Mouse (Mus musculus): ENCODE results near the gene Gm49776. TPM values are rescaled to one million over a fixed set of nuclear protein-coding genes. Genes with fewer than 3 reads are reported as not detected.
"Not testable (repeated sequence)": the region's sequence is repeated elsewhere in the genome, so short reads cannot be mapped to it uniquely, and the experiment has no call there.

The Gm49776 gene
- polyA plus RNA-seq (2015; fragmentation: Nextera tagmentation; extraction: Ambion mirVana), result 5.1 TPM in 1 of 2 replicates, not detected in the other

DNA sequence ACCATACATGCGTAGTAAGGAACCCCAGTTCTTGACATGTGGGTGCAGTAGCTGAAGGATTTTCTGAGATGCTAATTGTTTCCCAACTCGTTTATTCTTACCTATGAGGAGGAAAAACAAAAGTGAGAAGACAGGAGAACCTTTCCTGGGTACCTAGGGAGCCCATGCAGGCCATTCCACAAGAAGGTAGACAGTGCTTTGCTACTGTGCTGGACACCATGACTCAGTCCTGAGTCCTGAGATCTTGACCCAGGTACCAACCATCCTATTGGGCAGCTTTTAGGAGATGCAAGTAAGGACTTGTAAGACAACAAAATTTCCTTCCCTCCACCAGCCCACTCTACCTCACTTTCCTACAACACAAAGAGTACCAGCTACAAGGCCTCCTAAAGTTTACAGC is at the start of gene Gm49776:
Gene Gm49776, minus strand, starts transcription at position 101 of the 400 bp plus-strand sequence.
- Histone ChIP-seq H3K9ac (no peak within 1 kb of the TSS), H3K9me3 (no peaks in the 10 kb centered on the region)

DNA sequence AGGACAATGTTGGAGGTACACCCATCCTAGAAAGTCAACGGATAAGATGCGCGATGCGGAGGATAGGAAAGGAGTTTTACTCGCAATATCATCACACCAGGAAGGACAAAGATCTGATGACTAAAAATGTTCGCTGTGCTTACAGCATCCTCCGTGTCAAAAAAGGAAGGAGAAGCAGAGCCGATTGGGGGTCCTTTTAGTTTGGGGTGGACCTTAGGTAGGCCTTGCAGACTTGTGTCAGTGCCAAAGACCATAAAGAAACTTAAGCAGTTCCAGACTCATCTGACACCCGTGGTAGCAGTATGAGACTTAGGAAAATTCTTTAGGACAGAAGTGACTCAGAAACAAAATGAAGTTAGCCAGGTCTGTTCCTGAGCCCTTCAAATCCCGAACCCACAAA is 31.5 kb upstream of the Gm49776 start:
- H3K4me3 ChIP-seq, result peak overlapping the region; percentile 95
- not testable (repeated sequence) for H3K27me3 ChIP-seq (replicated peaks); H3K9me3 ChIP-seq; H3K36me3 ChIP-seq (replicated peaks)
- 5% methylated on average over 10 of the region's 10 CpGs for WGBS
- peak overlapping the region; percentile 42 for H3K9ac ChIP-seq
- H3K27ac ChIP-seq, result peak overlapping the region; percentile 91
- ATAC-seq (replicated peaks), result peak; percentile 0; the same call in 1 of the 2 replicates
- H3K4me1 ChIP-seq, result peaks cover 33% of the 10 kb centered on the region
- H3K4me2 ChIP-seq, result peak overlapping the region; percentile 46

More for the DNA sequence above, at the start of gene Gm49776:
- Histone ChIP-seq H3K4me3 (no peak within 1 kb of the TSS), H3K27me3 (replicated peaks) (no peaks in the 10 kb centered on the region), H3K4me1 (no peaks in the 10 kb centered on the region), H3K36me3 (replicated peaks) (peaks cover 73% of the 10 kb centered on the region), H3K4me2 (no peak within 1 kb of the TSS), H3K27ac (no peak within 1 kb of the TSS)
- 94% methylated on average over 2 of the region's 2 CpGs for WGBS
- no peak for ATAC-seq (replicated peaks)

DNA sequence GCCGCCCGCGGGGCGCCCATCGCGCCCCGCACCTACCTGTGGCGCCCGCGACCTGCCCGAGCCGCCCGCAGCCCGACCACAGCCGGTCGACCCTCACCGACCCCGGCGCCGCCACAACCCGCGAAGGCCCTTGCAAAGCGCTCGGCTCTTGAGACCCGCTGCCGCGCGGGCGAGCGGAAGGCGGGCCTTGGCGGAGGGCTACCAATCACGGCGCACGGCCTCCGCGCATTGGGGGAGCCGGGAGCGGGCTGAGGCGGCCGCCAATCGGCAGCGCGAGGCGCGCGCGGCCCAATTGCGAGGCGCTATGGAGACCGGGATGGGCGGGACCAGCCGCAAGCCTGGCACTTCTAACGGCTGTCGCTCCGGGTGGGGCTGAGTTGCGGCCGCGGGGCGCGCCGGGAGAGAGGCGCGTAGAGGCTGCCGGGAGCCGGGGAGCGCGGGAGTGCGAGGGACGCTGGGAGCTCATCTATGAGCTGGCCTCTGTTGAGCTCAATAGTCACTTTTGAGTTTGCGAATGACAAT is 31.0 kb upstream of the Gm49776 start, which contains the start of gene Dgcr8:
Gene Dgcr8, minus strand, starts transcription at position 180 of the 522 bp plus-strand sequence.
- under 1% methylated on average over 68 of the region's 71 CpGs for WGBS
- H3K9me3 ChIP-seq, result no peaks in the 10 kb centered on the region
- peak within 1 kb of the TSS; percentile 99 for H3K9ac ChIP-seq
- peak; percentile 100 for ATAC-seq (replicated peaks)
- no peaks in the 10 kb centered on the region for H3K27me3 ChIP-seq (replicated peaks)
- peak within 1 kb of the TSS; percentile 67 for H3K4me2 ChIP-seq
- peaks cover 9% of the 10 kb centered on the region for H3K36me3 ChIP-seq (replicated peaks)
- H3K4me3 ChIP-seq, result peak within 1 kb of the TSS; percentile 95
- peak within 1 kb of the TSS; percentile 91 for H3K27ac ChIP-seq
- H3K4me1 ChIP-seq, result peaks cover 33% of the 10 kb centered on the region

DNA sequence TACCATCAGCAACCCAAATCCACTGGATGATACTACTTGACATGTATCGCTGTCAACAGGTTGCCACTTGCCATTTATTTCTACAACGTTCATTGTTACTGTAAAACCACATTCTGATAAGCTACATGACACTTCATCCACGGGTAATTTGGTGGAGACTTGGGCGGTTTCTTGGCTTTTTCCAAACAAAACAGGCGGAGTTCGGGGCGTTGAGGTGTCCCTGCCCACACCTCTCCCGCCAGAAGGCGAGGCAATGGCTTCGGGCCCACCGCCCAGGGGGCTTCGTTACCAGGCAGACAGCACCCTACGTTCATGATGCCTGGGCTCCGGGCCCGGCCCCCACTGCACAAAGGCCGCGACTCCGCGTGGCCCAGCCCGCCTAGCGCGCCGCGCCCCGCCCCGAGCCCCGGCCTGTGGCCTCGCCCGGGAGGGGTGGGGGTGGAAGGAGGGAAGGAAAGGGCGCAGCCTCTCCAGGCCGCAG is 30.5 kb upstream of the Gm49776 start:
- Histone ChIP-seq H3K27ac (peak overlapping the region; percentile 91), H3K9ac (peak overlapping the region; percentile 99), H3K4me3 (peak overlapping the region; percentile 95), H3K4me2 (peak overlapping the region; percentile 67), H3K36me3 (replicated peaks) (peaks cover 14% of the 10 kb centered on the region), H3K4me1 (peaks cover 33% of the 10 kb centered on the region), H3K9me3 (no peaks in the 10 kb centered on the region), H3K27me3 (replicated peaks) (no peaks in the 10 kb centered on the region)
- peak; percentile 86 for ATAC-seq (replicated peaks)
- under 1% methylated on average over 15 of the region's 31 CpGs for WGBS

DNA sequence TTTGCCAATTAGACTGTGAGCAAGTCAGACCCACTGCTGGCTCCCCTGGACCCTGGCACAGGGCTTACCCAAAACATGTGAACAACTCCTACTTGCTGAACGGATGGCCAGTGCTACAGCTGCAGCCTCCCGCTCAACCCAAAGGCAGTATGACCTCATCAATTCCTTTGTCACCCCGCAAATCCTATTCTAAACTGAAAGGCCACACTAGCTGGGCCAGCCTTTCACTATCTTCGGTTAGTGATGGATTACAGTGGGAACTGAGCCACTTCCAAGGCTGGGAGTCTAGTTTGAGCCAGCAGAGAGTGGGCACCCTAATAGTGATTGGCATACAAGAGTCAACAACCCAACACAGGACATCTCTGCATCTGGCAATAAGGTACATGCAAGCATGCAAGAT is 30.0 kb upstream of the Gm49776 start:
- Histone ChIP-seq H3K4me3 (peak overlapping the region; percentile 95), H3K4me2 (peak overlapping the region; percentile 67), H3K36me3 (replicated peaks) (peaks cover 19% of the 10 kb centered on the region), H3K4me1 (peaks cover 33% of the 10 kb centered on the region), H3K9ac (peak overlapping the region; percentile 99), H3K27ac (peak overlapping the region; percentile 91; the same call in 1 of the 2 replicates), H3K9me3 (no peaks in the 10 kb centered on the region), H3K27me3 (replicated peaks) (no peaks in the 10 kb centered on the region)
- ATAC-seq (replicated peaks), result no peak
- 0% methylated on average over 4 of the region's 4 CpGs for WGBS

DNA sequence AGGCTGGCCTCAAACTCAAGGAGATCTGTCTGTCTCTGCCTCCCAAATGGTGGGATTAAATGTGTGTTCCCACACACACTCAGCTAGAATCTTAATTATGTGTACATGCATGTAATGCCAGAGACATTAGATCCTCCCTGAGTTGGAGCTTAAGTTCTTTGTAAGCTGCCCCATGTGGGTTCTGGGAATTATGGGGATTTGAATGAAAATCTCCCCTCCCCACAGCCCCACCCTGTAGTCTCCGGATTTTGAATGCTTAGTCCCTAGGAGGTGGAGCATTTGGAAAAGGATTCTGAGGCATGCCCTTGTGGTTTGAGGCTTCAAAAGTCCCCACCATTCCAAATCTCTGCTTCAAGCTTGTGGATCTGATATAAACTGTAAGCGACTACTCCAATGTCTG is 17.0 kb upstream of the Gm49776 start:
- Histone ChIP-seq H3K9me3 (no peaks in the 10 kb centered on the region), H3K27me3 (replicated peaks) (no peaks in the 10 kb centered on the region), H3K4me1 (no peaks in the 10 kb centered on the region), H3K27ac (no peak overlapping the region), H3K9ac (no peak overlapping the region), H3K4me3 (no peak overlapping the region), H3K36me3 (replicated peaks) (peaks cover 68% of the 10 kb centered on the region), H3K4me2 (no peak overlapping the region)
- ATAC-seq (replicated peaks), result no peak
- 48% methylated on average over 2 of the region's 2 CpGs for WGBS

DNA sequence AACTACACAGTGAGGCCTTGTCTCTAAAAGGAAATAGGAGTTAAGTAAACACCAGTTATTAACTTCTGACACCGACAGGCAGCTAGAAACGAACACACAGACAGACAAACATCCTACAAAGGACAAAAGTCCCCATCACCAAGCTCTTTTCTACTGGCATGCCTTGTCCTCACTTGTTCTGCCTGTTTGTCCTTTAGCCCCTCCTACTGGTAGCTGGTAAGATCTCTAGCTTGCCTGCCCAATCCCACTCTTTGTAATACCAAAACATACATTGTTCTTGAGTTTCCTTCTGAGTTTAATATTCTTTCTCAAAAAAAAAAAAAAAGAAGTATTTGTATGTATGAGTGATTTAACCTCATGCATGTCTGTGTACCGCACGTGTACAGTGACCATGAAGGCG is 10.1 kb upstream of the Gm49776 start:
- no peak overlapping the region for H3K9ac ChIP-seq
- 94% methylated on average over 5 of the region's 5 CpGs for WGBS
- H3K36me3 ChIP-seq (replicated peaks), result peaks cover 63% of the 10 kb centered on the region
- H3K27me3 ChIP-seq (replicated peaks), result no peaks in the 10 kb centered on the region
- H3K9me3 ChIP-seq, result no peaks in the 10 kb centered on the region
- ATAC-seq (replicated peaks), result no peak
- no peaks in the 10 kb centered on the region for H3K4me1 ChIP-seq
- H3K4me3 ChIP-seq, result no peak overlapping the region
- no peak overlapping the region for H3K27ac ChIP-seq
- H3K4me2 ChIP-seq, result no peak overlapping the region

DNA sequence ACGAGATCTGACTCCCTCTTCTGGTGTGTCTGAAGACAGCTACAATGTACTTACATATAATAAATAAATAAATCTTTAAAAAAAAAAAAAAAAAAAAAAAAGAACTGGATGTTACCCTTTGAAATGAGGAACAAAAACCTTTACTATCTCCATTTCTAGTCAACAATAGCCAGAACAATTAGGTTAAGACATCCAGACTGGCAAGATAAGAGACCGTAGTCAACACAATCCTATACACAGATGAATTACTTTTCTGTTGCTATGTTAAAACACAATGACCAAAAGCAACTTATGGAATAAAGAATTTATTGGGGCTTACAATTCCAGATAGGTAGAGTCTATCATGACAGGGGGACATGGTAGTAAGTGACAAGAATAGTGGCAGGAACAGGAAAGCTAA is 6.9 kb upstream of the Gm49776 start:
- Histone ChIP-seq H3K27ac (no peak overlapping the region), H3K36me3 (replicated peaks) (peaks cover 53% of the 10 kb centered on the region), H3K4me1 (no peaks in the 10 kb centered on the region), H3K27me3 (replicated peaks) (no peaks in the 10 kb centered on the region), H3K9ac (no peak overlapping the region), H3K9me3 (no peaks in the 10 kb centered on the region), H3K4me3 (no peak overlapping the region), H3K4me2 (no peak overlapping the region)
- no peak for ATAC-seq (replicated peaks)
- 94% methylated on average over 2 of the region's 2 CpGs for WGBS

DNA sequence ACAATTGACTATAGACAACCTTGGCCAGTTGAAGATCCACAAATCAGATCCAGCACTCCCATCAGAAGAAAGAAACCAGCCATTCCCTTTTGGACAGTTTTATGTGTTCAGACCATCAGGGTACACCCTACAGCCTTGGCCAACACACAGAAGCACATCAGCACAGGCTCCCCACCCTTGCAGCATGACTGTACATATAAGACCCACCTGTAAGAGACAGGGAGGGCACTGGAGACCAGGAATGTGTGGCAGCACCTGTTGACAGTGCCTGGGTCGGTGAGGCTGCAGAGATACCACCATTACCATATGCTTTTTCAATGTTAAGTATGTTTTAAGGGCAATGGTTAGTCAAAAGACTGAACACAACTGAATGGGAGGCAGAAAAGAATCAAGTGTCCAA is 4.3 kb downstream of the Gm49776 start:
- H3K9me3 ChIP-seq, result no peaks in the 10 kb centered on the region
- H3K4me3 ChIP-seq, result no peak overlapping the region
- no peak overlapping the region for H3K9ac ChIP-seq
- no peak for ATAC-seq (replicated peaks)
- peaks cover 69% of the 10 kb centered on the region for H3K36me3 ChIP-seq (replicated peaks)
- no peak overlapping the region for H3K27ac ChIP-seq
- H3K4me2 ChIP-seq, result no peak overlapping the region
- WGBS, result 84% methylated on average over 1 of the region's 1 CpGs
- no peaks in the 10 kb centered on the region for H3K27me3 ChIP-seq (replicated peaks)
- H3K4me1 ChIP-seq, result peaks cover 25% of the 10 kb centered on the region

DNA sequence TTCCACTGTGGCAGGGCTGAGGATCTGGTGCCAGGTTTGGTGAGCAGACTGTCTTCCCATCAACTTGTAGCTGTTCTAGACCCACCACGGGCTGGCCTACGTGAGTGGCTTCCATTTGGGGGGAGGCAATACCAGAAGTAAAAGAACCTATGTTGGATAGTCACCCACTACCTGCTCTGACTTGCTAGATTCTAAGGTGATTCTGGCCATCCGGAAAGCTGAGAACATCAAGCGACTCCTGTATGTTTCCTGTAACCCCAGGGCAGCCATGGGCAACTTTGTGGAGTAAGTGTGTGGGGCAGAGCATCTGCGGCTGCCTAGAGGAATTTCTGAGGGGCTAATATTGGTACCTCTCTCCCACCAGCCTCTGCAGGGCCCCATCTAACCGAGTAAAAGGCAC is 5.4 kb downstream of the Gm49776 start:
- H3K9me3 ChIP-seq, result no peaks in the 10 kb centered on the region
- no peak overlapping the region for H3K4me2 ChIP-seq
- no peaks in the 10 kb centered on the region for H3K27me3 ChIP-seq (replicated peaks)
- H3K36me3 ChIP-seq (replicated peaks), result peaks cover 60% of the 10 kb centered on the region
- WGBS, result 89% methylated on average over 6 of the region's 6 CpGs
- no peak for ATAC-seq (replicated peaks)
- no peak overlapping the region for H3K4me3 ChIP-seq
- H3K4me1 ChIP-seq, result peaks cover 25% of the 10 kb centered on the region
- H3K27ac ChIP-seq, result no peak overlapping the region
- H3K9ac ChIP-seq, result no peak overlapping the region

DNA sequence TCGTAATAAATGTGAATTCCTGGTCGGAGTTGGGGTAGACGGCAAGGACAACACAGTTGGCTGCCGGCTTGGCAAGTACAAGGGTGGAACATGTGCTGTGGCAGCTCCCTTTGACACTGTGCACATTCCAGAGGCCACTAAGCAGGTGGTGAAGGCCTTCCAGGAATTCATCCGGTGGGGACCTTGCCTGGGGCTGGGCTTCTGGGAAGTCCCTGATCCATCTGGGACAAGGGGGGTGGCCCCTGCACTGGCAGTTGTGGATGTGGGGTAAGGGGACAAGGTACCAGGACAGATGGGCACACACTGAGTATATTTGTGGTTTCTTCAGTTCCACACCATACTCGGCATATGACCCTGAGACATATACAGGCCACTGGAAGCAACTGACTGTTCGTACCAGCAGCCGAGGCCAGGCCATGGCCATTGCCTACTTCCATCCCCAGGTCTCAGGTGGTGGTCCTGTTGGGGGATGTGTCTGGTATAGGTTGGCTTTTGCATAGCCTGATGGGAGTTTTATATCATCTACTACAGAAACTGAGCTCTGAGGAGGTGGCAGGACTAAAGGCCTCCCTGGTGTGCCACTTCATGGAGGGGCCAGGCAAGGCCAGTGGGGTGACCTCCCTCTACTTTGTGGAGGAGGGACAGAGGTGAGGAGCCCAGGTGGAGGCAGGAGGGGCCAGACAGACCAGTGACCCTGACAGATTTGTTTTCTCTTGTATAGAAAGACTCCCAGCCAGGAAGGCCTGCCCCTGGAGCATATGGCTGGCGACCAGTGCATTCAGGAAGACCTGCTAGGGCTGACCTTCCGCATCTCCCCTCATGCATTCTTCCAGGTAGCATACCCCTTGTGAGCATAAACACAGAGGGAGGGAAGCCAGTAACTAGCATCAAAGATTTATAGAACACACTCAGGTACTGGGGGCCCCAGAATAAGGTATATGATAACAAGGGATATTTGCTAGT is 7.0 kb downstream of the Gm49776 start:
- H3K4me2 ChIP-seq, result peak overlapping the region; percentile 78
- H3K27ac ChIP-seq, result no peak overlapping the region
- H3K4me1 ChIP-seq, result peaks cover 41% of the 10 kb centered on the region
- H3K27me3 ChIP-seq (replicated peaks), result no peaks in the 10 kb centered on the region
- ATAC-seq (replicated peaks), result no peak
- no peak overlapping the region for H3K9ac ChIP-seq
- peaks cover 48% of the 10 kb centered on the region for H3K36me3 ChIP-seq (replicated peaks)
- H3K4me3 ChIP-seq, result no peak overlapping the region; the same call in 1 of the 2 replicates
- no peaks in the 10 kb centered on the region for H3K9me3 ChIP-seq
- WGBS, result 62% methylated on average over 10 of the region's 10 CpGs

DNA sequence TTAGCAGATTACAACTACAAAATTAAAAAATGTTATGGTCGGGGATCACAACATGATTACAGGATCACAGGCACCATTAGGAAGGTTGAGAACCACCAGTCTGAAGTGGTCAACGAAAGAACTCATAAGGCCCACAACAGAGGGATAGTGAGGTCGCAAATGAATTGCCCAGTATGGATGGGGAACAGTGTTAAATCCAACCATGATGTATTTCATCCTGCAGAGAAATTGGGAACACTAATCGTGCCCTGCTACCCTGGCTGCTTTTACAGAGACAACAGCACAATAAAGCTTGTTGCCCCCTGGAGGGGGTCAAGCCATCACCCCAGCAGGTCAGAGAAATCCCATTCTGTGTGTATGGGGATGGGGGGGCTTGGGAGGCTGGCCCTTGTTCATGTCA is 7.9 kb downstream of the Gm49776 start:
- peak overlapping the region; percentile 78 for H3K4me2 ChIP-seq
- no peak overlapping the region for H3K27ac ChIP-seq
- no peak for ATAC-seq (replicated peaks)
- H3K9me3 ChIP-seq, result no peaks in the 10 kb centered on the region
- H3K4me3 ChIP-seq, result peak overlapping the region; percentile 87
- peaks cover 51% of the 10 kb centered on the region for H3K36me3 ChIP-seq (replicated peaks)
- H3K9ac ChIP-seq, result no peak overlapping the region
- no peaks in the 10 kb centered on the region for H3K27me3 ChIP-seq (replicated peaks)
- H3K4me1 ChIP-seq, result peaks cover 41% of the 10 kb centered on the region
- WGBS, result 45% methylated on average over 4 of the region's 4 CpGs

Data from midbrain, embryonic 15.5 days (tissue).